Mouse (Mus musculus) kidney, adult 18-20 months (tissue): ENCODE data around the gene Tmem120b.
A peak's percentile ranks its signal among the peaks of the same experiment; 100 is the strongest.

Experiments
- DNase-seq: peaks from one replicate; pipeline ENCODE4 v3.0.0; 2021

The Tmem120b gene

GRCm38 (mm10) chr5:123094238-123094991 lies 26.2 kb downstream of the Tmem120b start:
- peak; percentile 47 for DNase-seq

DNA sequence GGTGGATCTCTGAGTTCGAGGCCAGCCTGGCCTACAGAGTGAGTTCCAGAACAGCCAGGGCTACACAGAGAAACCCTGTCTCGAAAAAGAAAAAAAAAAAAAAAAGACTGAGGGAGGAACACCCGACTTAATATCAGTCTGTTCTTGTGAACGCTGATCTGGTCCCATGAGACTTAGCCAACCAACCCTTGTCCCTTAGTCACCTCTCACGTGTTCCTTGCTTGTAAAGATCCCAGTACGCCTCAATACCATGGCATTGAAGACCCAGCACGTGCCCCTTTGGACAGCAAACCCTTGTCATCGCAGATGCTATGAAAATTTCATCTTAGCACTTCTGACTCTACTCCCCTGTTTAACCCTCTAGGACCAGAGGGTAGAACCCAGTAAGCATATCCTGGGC lies 28.1 kb downstream of the Tmem120b start:
- no peak for DNase-seq

DNA sequence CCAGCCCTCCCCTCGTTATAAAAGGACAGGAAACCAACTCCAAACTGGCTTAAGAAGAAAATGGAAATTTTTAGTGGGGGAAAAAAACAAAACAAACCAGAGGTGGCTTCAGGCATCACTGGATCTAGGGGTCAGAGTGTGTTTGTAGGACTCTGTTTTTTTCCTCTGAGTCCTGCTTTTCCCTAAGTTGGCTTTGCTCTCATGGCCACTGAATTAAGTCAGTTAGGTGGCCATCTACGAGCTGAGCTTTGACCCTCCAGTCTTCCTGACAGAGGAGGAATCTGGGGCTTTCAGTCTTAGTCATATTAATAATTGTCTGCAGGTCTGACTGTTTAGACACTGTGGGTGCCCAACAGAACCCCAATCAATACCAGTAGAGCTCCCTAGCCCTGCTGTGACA lies 30.3 kb downstream of the Tmem120b start:
- no peak for DNase-seq

DNA sequence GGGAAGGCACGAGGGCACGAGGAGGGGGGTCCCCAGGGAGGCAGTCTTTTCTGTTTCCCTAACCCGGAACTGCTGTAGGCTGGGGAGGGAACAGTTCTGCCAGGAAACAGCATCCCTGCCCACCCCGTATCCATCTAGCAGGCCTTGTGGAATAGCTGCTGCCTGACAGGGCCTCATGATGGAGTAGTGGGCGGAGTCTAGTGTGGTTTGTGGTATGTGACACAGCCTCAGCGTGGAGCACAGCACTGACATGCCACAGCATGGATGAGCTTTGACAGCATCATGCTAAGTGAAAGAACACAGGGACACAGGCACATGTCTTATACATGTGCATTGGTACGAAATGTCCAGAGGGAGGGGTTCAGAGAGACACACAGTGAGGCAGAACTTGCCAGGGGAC lies 34.2 kb downstream of the Tmem120b start:
- no peak for DNase-seq

- peak; percentile 73 for DNase-seq
Observed at GRCm38 (mm10) chr5:123103556-123103955, 35.3 kb downstream of the Tmem120b start.

DNA sequence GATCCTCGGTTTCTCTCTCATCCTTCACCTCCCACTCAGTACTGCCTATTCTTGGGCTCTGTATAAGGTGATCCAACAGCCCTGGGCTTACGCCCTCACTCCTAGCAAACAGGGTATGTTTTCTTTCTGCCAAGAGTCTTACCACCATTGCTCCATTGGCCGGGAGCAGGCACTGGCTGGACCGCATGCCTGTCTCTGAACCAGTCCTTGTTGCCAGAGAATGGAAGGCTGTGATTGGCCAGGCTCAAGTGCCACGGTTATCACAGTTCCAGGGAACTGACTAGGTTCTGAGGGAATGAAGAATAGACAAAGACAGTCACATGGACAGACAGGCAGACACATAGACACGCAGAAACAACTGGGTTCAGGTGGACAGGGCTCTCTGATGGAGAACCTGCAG lies 36.6 kb downstream of the Tmem120b start:
- no peak for DNase-seq

DNA sequence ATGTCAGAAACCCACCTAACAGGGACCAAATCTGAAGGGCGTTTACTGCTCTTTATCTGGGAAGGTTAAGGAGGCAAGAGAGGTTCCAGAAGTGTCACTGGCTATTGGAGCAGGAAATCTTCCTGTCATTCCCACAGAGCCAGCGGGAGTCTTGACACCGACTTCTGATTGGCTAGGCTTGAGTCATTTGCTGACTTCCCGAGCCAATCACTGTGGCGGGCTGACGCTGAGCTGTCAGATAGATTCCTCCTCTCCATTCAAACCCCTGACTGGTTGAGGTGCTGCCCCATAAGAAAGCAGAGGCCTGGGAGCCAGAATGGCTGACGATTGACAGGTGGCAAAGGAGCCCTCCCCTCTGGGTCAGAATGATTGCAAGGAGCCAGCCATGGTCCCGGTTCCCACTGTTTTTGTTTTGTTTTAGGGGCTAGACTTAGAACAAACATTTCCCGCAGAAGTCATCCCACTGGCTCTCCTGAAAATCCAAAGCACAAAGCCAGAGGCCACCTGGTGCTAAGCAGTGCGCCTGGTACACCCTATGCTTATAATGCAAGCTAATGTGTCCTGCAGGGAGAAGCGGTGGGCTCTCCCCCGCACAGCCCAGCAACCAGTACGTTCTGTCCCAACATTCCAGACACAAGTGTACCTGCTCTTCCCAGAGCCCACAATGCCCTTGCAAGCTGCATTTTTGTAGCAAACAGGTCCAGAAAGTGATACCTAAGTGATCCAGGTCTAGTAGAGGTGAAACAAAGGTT lies 41.4 kb downstream of the Tmem120b start:
- DNase-seq = peak; percentile 31

GRCm38 (mm10) chr5:123110296-123110721 lies 42.1 kb downstream of the Tmem120b start:
- peak; percentile 39 for DNase-seq

DNA sequence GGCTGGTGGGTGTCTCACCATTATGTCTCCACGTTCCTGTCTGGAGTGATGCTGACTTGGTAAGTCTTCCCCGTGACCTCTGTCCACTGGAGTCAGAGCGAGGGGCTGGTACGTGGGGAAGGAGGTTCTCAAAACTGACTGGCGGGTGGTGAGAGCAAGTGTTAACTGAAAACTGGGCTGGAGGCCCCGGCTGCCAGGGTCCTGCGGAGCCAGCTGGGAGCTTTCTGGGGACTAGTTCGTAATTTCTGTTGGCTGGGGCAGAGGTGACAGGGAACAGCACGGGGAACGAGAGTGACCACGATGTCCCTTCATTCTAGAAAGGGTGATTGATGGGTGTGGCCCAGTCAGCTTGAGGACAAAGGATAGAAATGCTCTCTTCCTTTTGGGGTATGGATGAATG lies 45.9 kb downstream of the Tmem120b start:
- DNase-seq = no peak

DNA sequence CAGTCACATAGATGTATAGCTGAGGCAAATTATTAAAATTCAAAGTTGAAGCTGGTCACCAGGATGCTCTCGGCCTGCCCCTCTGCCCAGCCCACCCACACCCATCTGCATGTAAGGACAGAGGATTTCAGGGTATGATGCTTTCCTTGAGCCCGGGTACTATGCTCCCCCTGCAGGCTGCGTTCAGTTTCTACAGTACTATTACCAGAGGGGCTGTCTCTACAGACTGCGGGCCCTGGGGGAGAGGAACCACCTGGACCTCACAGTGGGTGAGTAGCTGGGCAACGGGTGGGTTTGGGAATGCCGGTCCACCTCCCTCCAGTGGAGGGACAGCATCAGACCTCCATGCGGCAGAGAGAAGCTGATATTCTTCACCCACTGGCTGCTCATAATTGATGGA lies 46.7 kb downstream of the Tmem120b start:
- no peak for DNase-seq

- no peak for DNase-seq
Observed at GRCm38 (mm10) chr5:123116080-123116479, 47.9 kb downstream of the Tmem120b start.

DNA sequence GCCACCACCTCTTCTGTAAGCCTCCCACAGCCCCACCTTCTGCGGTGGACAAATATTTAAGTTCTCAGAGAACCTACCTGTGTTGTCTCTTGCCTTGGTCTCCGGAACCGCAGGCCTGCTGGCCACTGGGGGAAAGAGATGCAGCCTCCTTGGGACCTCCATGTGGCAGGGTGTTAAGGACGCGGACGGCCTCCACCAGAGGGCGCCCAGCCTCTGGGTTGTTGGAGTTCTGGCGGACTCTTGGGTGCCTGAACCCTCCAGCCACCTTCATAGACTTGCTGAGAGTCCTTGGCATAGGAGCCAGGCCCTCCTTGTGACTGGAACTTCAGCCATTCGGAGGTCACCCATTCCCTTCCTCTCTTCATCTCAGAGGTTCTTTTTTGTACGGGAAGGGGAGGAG lies 49.0 kb downstream of the Tmem120b start:
- DNase-seq = peak; percentile 84

DNA sequence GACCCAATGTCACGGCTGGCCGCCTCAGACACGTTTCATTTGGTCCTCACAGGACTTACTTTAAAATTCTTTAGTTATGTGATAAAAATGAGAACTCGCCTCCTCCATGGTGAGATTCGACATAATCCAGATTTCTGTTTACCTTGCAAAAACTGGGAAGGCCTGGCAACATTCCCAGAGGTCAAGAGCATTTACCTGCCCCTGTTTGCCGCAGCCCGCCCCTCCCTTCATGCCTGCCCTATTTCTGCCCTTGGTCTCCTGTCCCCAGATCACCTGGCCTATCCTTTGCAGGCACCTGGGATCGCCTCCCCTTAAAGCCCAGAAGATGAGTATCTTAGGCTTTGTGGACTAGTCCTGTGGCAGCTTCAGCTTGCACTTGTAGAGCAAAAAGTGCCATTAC lies 49.6 kb downstream of the Tmem120b start:
- peak; percentile 43 for DNase-seq

DNA sequence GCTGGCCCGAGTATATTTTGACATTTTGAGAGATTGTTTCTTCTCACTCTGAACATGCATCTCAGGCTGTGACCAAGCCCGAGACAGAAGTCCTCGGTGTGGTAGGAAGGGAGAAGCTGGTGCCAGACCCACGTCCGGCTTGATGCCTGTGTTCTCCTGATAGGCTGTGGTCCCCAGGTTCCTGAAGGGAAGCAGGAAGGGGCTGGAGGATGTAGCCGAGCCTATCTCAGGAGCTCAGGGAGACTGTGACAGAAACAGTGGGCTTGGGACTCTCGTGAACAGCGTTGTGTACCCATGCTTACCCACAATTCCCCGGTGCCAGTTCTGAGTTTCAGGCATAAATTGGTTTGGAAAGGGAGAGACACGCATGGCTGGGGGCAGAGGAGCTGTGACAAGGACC lies 50.6 kb downstream of the Tmem120b start:
- no peak for DNase-seq

GRCm38 (mm10) chr5:123120624-123121215 lies 52.5 kb downstream of the Tmem120b start:
- no peak for DNase-seq

DNA sequence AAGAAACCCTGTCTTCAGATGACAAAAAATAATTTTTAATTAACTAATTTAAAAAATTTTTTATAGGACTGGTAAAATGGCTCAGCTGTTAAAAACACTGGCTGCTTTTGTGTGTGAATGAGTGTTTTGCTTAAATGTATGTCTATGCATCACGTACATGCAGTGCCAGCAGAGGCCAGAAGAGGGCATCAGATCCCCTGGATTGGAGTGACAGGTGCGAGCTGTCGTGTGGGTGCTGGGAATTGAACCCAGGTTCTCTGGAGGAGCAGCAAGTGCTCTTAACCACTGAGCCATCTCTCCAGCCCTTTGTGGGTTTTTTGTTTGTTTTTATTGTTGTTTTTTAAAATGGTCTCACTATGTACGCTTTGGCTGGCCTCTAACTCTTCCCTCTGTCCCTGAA lies 54.0 kb downstream of the Tmem120b start:
- no peak for DNase-seq

- DNase-seq = no peak
Observed at GRCm38 (mm10) chr5:123125105-123125504, 56.9 kb downstream of the Tmem120b start.

- DNase-seq = no peak
Observed at GRCm38 (mm10) chr5:123125638-123126406, 57.6 kb downstream of the Tmem120b start.

GRCm38 (mm10) chr5:123127031-123127430 lies 58.8 kb downstream of the Tmem120b start:
- no peak for DNase-seq

GRCm38 (mm10) chr5:123128426-123129169 lies 60.4 kb downstream of the Tmem120b start:
- no peak for DNase-seq

GRCm38 (mm10) chr5:123129170-123129757 lies 61.0 kb downstream of the Tmem120b start:
- no peak for DNase-seq
